Comparison of ENCODE assay signal across 1 mouse cellular context in genomic region chr11:98755726-98756380, GRCm38 (mm10).
TF ChIP-seq lines count a peak whose summit lies in the region.

No protein-coding gene starts in this region.

TF ChIP-seq in MEL, 35 proteins besides CTCF, POLR2A, EP300 and RAD21 (continued from another document):
- TF ChIP-seq GABPA (IDR thresholded peaks at IDR 0.05; ENCODE audit: low read depth, low read length) (no peak), ZKSCAN1 (IDR thresholded peaks at IDR 0.05; ENCODE audit: low read depth, low read length) (no peak), CHD1 (IDR thresholded peaks at IDR 0.05; ENCODE audit: low read depth, low read length) (no peak), TBP (IDR thresholded peaks at IDR 0.05; ENCODE audit: low read depth, low read length) (no peak), CHD2 (IDR thresholded peaks at IDR 0.05; ENCODE audit: low read length) (no peak), UBTF (IDR thresholded peaks at IDR 0.05; ENCODE audit: borderline replicate concordance, insufficient read depth, low read depth, low read length) (no peak), NELFE (IDR thresholded peaks at IDR 0.05; ENCODE audit: low read depth, low read length) (no peak), ZMIZ1 (IDR thresholded peaks at IDR 0.05; ENCODE audit: low read depth, low read length) (0 out of 2 replicates have a peak, but pooled peaks have one; percentile 29), POLR2AphosphoS2 (IDR thresholded peaks at IDR 0.05; ENCODE audit: low read length) (no peak), USF1 (IDR thresholded peaks at IDR 0.05; ENCODE audit: low read depth, low read length) (peak; percentile 63; the same call in 1 of the 2 replicates), MEF2A (IDR thresholded peaks at IDR 0.05; ENCODE audit: extremely low read depth, insufficient replicate concordance, low read depth, low read length, poor library complexity, severe bottlenecking) (no peak), NRF1 (IDR thresholded peaks at IDR 0.05; ENCODE audit: insufficient read depth, low read depth, low read length, poor library complexity, severe bottlenecking) (no peak), ZC3H11A (IDR thresholded peaks at IDR 0.05; ENCODE audit: low read depth, low read length) (no peak), BHLHE40 (IDR thresholded peaks at IDR 0.05; ENCODE audit: borderline replicate concordance, low read depth, low read length) (no peak), E2F4 (IDR thresholded peaks at IDR 0.05; ENCODE audit: borderline replicate concordance, low read depth, low read length) (no peak), GATA1 (IDR thresholded peaks at IDR 0.05; ENCODE audit: low read depth, low read length) (peak; percentile 82), MYB (IDR thresholded peaks at IDR 0.05; ENCODE audit: low read depth, low read length) (no peak), ELF1 (IDR thresholded peaks at IDR 0.05; ENCODE audit: low read depth, low read length) (no peak), SIN3A (IDR thresholded peaks at IDR 0.05; ENCODE audit: low read length) (peak; percentile 57; the same call in 1 of the 2 replicates), MAZ (IDR thresholded peaks at IDR 0.05; ENCODE audit: low read depth, low read length) (peak; percentile 93), SMC3 (IDR thresholded peaks at IDR 0.05; ENCODE audit: low read depth, low read length) (no peak), ZNF384 (IDR thresholded peaks at IDR 0.05; ENCODE audit: low read depth, low read length) (no peak)
TF ChIP-seq in MEL: peak in this region for 9.
